Mouse (Mus musculus) neutrophil, adult 59 days (primary cell): ENCODE data around the gene Gm21244. TPM values are rescaled to one million over a fixed set of nuclear protein-coding genes. Genes with fewer than 3 reads are reported as not detected.

Experiments
- total RNA-seq, 2 experiments: library from RNA; stranded (reverse); gene quantifications; 1 replicate in 1 of 2; 2 replicates in 1 of 2; pipeline ENCODE4 v1.2.4; 2023

Gene Gm21244
- not detected for total RNA-seq

DNA sequence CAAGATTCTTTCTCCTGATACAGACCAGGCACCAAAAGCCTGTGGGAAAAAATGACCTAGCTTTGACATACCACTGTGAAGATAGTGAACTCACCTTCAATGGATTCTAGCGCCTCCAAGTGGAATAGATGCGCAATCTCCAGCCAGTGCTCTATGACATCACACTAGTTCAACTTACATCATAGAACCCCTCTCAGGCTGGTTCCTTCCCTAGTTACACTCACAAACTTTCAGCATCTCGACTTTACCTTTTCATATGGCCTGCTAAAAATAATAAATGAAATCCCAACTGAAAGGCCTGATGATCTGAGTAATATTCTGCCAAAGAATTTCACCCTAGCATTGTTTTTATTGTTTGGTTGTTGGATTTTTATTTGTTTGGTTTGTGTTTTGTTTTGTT, at the start of gene Gm21244:
Gene Gm21244 (minus strand): TSS at position 101 of the 400 bp plus-strand sequence.

Other genes starting within 250 kb of the Gm21244 start
- gene Gm28998, start 84.5 kb upstream of the Gm21244 start, total RNA-seq, result not detected
- not detected for gene Gm21788, start 235.7 kb upstream of the Gm21244 start, total RNA-seq